Mouse (Mus musculus) ovary, postnatal 14 days (tissue): Measurements from ENCODE around the gene Trp53.
"Not testable (repeated sequence)": the region's sequence is repeated elsewhere in the genome, so short reads cannot be mapped to it uniquely, and the experiment has no call there.

Experiments used
- DNase-seq: peaks from one replicate; pipeline ENCODE4 v3.0.0; 2022; ENCODE audit warnings: low spot score

Gene Trp53

GRCm38 (mm10) chr11:69600098-69600497 is 19.9 kb downstream of the Trp53 start:
- DNase-seq, result peak; percentile 74

DNA sequence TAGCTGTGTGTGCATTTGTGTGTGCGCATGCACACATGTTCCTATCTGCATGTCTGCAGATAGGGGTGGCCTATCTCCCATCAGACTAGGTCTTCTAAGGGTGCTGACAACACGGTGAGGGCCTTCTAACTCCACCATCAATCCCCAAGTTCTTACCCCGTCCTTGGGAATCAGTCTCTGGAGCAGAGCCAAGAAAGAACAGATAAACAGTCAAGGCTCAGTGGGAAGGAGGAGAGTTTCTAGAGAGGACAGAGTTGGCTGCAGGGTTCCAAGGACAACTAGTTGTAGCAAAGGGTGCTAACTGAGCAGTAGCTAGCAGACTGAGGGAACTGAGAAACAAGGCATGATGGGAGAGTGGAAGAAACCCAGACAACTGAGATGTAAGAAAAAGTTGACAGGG is 21.6 kb downstream of the Trp53 start:
- DNase-seq, result no peak

- DNase-seq, result no peak
Measured at GRCm38 (mm10) chr11:69603516-69603915, 23.4 kb downstream of the Trp53 start.

GRCm38 (mm10) chr11:69604347-69604746 is 24.2 kb downstream of the Trp53 start:
- DNase-seq, result no peak

DNA sequence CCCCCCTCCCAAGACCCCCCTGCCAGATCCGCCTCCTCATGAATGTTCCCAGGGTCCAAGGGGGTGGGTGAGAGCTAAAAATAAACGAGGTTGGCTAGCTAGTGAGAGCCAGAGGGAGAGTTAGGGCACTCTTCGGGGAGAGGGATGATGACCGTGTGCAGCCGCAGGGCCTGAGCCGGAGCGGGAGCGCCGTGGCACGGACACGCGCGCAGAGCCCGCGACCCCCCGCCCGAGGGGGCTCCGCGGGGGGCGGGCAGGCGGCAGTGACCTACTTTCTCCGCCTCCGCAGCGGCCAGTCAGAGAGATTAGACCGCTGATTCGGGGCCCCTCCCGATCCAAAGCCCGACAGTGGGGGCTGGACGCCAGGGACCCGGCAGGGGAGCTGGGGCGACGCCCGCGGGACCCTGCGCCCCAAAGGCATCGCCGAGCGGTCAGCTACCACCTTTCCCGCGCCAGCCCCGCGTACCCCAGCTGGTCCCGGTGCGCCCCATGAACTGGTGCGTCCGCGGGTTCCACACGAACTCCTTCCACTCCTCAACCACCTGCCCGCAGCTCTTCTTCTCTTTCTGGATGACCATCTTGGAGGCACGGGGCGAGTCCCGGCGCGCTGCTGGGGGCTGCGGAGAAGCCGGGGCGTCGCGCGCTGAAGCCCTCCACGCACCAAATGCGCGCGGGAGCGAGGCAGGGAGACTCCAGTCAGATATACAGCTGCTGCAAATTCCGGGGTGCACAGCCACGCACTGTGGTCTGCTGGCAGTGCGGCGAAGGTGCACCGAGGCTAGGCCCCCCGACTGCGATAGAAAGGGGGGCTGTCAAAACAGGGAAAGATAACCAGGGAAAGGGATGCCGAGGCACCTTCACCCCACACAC is 24.9 kb downstream of the Trp53 start:
- no peak for DNase-seq

DNA sequence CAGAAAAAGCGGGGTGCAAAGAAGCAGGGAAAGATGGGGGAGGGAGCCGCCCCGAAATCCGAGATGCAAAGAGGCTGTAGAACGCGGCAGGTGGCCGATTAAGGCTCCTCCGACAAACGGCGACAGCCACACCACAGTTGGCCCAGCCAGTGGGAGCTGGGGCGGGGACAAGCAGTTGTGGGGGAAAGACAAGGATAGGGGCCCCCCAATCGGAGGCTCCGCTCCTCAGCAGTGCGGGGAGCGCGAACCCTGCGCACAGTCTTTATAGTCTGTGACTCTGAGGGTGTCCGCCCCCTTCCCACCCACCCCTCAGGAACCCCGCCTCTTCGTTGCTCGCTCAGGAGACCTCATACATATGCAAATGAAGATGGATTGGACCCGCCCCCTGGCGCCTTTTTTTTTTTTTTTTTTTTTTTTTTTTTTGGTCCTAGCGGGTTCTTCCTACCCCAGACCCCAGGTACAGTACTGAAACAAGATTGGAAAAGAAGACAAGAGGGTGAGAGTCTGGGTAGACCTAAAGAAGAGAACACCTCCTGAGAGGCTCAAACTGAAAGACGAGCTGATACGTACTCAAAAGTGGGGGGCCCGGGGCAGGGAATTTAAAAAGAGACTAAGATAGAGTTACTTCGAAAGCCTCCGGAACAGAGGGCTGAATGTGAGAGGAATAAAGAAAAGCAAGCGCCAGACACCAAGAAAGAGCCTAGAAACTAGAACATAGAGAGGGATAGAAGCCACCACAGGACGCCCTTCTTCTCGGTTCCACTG is 25.7 kb downstream of the Trp53 start, which contains the start of gene Atp1b2:
TSS of gene Atp1b2 (minus strand) at position 217 of the 765 bp plus-strand sequence.
- peak; percentile 72 for DNase-seq

DNA sequence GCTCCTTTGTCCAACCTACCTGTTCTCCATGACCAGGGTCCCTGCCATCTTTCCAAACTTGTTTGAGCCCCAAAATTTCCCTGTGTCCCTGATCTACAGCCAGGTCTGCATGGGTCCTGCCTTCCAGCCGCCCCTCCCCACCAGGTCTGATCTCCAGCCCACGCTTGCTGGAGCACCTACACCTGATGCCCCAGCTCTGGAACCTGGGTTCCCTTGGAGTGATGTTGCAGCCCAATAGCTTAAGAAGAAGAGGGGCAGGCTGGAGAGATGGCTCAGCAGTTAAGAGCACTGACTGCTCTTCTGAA is 26.3 kb downstream of the Trp53 start:
- no peak for DNase-seq

- DNase-seq, result no peak
Measured at GRCm38 (mm10) chr11:69606832-69607231, 26.7 kb downstream of the Trp53 start.

- DNase-seq, result no peak
Measured at GRCm38 (mm10) chr11:69608525-69608924, 28.4 kb downstream of the Trp53 start.

DNA sequence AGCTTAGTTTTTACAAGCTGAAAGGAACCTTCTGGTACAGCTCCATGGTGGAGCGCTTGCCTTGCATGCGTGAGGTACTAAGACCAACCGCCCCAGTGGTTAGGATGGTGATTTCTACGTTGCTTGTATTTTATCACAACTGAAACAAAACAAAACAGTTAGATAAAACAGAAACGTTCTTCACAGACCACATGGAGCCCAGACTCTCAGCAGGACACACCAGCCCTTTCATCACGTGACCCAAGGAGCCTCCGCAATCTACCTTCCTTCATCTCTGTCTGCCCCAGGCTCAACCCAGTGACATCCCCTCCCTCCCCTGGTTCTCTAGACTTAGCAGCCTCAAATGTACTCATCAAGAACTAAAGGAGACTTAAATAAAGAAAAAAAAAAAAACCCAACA is 29.3 kb downstream of the Trp53 start:
- DNase-seq, result no peak

DNA sequence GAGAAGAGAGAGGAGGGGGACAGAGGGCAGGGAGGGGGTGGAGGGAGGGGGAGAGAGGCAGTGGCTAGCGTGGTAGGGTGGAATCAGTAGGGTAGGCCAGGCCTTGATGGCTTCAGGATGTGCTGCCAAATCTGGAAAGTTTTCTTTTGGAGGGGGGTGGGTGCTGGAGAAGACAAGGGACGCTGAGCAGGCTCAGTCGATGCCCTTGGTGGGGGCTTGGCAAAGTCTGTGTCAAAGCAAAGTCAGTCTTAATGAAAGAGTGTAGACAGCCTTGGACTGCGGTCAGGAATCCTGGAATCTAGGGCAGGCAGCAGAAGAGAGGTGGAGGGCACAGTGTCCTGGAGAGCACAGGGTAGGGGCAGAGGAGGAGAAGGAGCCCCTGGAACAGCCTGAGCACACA is 30.7 kb downstream of the Trp53 start:
- DNase-seq, result no peak

- peak; percentile 92 for DNase-seq
Measured at GRCm38 (mm10) chr11:69613553-69614256, 33.5 kb downstream of the Trp53 start.

GRCm38 (mm10) chr11:69614257-69614588 is 34.1 kb downstream of the Trp53 start:
- not testable (repeated sequence) for DNase-seq

- no peak for DNase-seq
Measured at GRCm38 (mm10) chr11:69616781-69617180, 36.6 kb downstream of the Trp53 start.

- no peak for DNase-seq
Measured at GRCm38 (mm10) chr11:69617805-69618204, 37.6 kb downstream of the Trp53 start, which contains the start of gene Shbg. Gene Shbg, minus strand, starts transcription at chr11:69617905.

DNA sequence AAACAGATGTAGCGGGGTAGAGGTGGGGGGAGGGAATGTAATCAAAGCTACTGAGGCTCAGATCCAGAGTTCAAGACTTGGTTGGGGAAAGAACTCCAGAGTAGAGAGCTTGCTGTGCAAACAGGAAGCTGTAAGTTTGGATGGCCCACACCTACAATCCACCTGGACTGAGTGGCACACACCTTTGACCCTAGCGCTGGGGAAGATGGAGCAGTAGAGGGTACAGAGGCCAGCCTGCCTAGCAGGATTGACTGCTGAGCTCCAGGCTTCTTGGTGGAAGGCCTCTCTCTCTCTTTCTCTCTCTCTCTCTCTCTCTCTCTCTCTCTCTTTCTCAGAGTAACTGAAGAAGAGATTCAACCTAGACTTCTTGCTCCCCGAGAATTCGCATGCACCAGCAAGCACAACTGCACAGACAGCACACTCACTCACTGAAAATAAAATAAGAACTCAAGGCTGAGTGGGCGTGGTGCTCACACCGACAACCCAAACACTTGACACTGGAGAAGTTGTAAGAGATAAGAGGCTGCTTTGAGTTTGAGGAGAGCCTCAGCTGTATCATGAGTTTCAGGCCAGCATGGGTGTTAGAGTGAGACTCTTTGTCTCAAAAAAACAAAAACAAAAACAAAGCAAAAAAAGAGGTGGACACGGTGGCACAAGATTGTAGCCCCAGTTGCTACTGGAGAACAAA is 40.4 kb downstream of the Trp53 start:
- DNase-seq, result no peak

GRCm38 (mm10) chr11:69621571-69622268 is 41.6 kb downstream of the Trp53 start, which contains the start of gene Sat2:
Gene Sat2, plus strand, starts transcription at chr11:69622024.
- DNase-seq, result no peak

GRCm38 (mm10) chr11:69622406-69622805 is 42.2 kb downstream of the Trp53 start:
- no peak for DNase-seq

- no peak for DNase-seq
Measured at GRCm38 (mm10) chr11:69623006-69623405, 42.8 kb downstream of the Trp53 start.

GRCm38 (mm10) chr11:69624339-69624738 is 44.2 kb downstream of the Trp53 start:
- not testable (repeated sequence) for DNase-seq

GRCm38 (mm10) chr11:69628286-69628685 is 48.1 kb downstream of the Trp53 start:
- peak; percentile 69 for DNase-seq
